Mouse (Mus musculus) ovary, postnatal 10 days (tissue): ENCODE results near the gene Crybb3.
A peak's percentile ranks its signal among the peaks of the same experiment; 100 is the strongest.

Experiments
- DNase-seq: peaks from one replicate; pipeline ENCODE4 v3.0.0; 2022; ENCODE audit warnings: low spot score

The Crybb3 gene

GRCm38 (mm10) chr5:113102455-113102854, 21.1 kb upstream of the Crybb3 start:
- no peak for DNase-seq

DNA sequence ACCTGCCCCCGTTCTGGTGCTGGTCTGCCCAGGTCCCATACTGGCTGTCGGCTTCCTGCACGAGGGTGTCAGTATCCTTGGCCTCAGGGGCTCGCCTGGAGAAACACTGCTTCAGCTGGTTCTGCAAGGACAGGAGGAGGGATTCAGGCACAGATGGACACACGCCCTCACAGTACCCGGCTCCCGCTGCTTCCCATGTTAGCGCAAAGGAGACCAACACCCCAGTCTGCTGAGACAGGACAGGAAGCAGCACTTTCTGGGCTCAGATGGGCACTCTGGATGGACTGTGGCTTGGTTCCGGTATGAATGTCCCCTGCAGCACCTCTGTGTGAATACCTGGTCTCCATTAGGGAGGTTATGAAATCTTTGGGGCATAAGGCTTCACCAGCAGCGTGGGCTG, 20.1 kb upstream of the Crybb3 start:
- no peak for DNase-seq

GRCm38 (mm10) chr5:113100422-113100821, 19.0 kb upstream of the Crybb3 start:
- no peak for DNase-seq

GRCm38 (mm10) chr5:113099546-113099945, 18.2 kb upstream of the Crybb3 start:
- DNase-seq = peak; percentile 93

- no peak for DNase-seq
Measured at GRCm38 (mm10) chr5:113097551-113097950, 16.2 kb upstream of the Crybb3 start.

DNA sequence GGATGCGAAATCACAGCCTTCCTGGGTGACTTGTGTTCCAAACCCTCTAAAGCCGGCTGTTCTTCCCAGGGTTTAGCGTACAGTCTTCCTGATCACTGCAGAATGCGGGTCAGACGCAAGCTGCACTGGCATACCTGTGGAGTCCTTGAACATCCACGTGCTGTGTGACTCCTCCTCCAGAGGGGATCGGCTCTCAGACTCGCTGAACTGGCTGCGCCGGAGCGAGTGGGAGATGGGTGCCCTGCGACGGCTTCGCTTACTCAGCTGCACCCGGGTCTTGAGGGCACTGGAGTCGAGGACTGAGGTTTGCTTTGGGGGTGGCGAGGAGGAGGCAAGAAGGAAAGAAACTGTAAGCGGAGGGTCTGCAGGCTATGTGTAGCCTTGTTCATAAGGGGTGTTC, 14.1 kb upstream of the Crybb3 start:
- no peak for DNase-seq

DNA sequence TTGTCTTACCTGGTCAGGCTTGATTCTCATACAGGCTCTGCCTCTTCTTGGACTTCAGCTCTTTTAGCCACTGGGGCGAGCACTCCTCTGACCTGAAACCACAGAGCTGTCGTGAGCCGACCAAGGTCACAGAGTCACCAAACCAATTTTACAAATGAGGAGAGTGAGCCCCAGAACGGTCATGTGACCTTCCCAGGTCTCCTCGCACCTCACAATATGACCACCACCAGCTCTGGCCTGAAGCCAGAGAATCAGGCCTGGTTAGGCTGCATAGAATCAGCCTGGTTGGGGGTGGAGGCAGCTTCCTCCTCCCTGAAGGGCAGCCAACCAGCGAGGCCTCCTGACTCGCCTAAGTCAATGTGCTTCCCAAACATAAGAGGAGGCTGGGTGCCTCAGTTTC, 11.0 kb upstream of the Crybb3 start:
- DNase-seq = no peak

- DNase-seq = no peak
Measured at GRCm38 (mm10) chr5:113091162-113091561, 9.8 kb upstream of the Crybb3 start.

DNA sequence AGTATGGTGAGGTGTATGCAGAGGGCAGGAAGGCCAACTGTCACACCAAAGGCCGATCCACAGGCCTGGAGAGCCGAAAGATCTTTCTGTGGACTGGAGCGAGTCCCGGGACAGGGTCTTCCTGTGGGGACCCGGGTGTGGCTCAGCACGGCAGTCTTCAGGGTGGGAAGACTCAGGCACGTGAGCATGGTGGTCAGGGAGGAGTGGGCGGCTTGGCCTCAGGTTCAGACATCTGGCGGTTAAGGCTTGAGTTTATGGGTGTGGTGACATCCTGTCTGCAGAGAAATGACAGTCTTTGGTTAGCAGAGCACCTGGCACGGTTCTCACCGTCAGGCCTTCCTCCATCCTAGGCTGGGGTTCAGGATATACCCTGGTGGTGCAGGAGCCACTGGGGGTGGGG, 9.4 kb upstream of the Crybb3 start:
- DNase-seq = no peak

DNA sequence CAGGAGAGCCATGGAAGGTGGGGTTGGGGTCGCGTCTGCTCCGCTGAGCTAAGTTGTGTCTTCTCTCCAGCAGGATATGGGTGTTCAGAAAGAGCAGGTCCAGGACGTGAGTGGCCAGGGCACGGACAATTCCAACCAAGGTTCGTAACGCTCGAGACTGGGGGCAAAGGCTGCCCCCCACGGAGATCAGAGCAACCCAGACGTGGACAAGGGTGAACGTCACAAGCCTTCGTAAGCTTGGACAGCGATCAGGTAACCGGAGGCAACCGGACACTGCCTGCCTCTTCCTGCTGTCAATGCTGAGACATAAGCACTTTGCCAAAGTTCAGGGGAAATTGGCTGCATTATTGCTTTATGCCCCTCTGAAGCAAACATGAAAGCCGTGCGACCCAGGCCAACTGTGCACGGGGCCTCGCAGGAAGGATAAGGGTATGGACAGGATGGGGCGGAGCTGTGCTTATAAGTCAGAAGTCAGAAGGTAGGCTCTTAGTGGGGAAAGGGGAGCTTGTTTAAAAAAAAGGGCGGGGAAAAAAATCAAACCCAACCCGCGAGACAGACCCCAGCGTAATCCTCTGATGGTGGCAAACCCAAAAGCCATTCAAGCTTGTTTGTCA, 8.8 kb upstream of the Crybb3 start:
- no peak for DNase-seq

- DNase-seq = no peak
Measured at GRCm38 (mm10) chr5:113087465-113087864, 6.1 kb upstream of the Crybb3 start.

DNA sequence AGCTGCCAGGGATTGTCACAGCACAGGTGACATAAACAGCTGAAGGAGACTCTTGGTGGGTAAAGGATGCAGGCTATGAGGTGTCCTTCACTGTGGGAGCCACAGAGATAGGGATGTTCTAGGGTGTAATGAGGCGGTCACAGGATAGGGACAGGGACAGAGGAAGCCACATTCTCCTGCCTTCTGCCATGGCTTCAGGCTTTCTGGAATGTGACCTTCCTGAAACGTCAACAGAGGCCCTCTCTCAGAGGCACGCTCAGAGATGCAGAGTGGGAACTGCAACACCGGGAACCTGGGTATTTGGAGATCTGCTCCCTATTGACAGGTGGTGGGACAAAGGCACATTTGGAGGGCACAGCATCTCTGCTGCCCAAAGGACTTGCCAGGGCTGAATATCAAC, 5.6 kb upstream of the Crybb3 start:
- no peak for DNase-seq

- DNase-seq = no peak
Measured at GRCm38 (mm10) chr5:113086439-113086838, 5.1 kb upstream of the Crybb3 start.

- DNase-seq = no peak
Measured at GRCm38 (mm10) chr5:113085931-113086330, 4.5 kb upstream of the Crybb3 start.

GRCm38 (mm10) chr5:113084309-113084708, 2.9 kb upstream of the Crybb3 start:
- DNase-seq = no peak

GRCm38 (mm10) chr5:113082356-113083168, 1.2 kb upstream of the Crybb3 start:
- DNase-seq = no peak

DNA sequence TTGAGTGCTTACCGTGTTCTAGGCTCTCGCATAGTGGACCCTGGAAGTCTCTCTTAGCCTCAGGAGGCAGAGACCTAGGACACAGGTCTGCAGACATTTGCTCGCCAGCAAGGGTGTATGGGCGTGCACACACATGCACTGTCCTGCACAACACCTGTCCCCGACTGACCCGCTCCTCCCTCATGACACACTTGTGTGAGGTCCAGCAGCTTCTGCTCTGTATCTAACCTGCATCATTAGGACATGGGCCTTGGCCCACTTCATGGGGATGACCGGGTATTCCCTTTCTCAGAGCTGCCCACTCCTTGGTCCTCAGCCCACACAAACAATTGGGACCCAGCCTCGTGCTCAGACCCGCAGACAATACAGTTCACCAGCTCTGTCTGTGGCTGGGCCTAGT, 364 bp downstream of the Crybb3 start:
- no peak for DNase-seq

DNA sequence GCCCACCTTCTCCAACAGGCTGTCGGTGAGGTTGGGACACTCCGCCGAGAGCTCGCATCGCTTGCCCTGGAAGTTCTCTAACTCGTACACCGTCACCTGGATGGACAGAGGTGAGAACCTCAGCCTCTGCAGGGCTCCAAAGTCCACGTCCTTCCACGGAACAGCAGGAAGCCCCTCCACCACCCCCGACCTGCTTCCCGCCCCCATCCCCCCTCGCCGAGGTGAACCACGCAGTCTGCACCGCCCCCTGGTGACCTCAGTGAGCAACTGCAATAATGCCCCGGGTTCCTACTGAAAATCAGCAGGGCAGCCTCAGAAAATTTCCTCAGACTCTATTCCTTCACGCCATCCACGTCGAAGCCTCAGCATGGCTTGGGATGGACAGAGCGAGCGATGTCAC, 1.6 kb downstream of the Crybb3 start:
- DNase-seq = no peak

GRCm38 (mm10) chr5:113078686-113079085, 2.7 kb downstream of the Crybb3 start:
- DNase-seq = no peak

DNA sequence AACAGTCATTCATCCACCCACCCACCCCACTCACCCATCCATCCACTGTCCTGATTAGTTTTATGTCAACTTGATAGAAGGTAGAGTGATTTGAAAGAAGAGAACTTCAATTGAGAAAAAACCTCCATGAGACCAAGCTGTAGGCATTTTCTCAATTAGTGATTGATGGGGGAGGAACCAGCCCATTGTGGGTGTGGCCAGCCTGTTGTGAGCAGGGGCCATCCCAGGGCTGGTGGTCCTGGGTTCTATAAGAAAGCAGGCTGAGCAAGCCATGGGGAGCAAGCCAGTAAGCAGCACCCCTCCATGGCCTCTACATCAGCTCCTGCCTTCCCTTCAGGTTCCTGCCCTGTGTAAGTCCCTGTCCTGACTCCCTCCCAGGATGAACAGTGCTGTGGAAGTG, 11.4 kb downstream of the Crybb3 start, which contains the start of gene Crybb2:
TSS of gene Crybb2 (minus strand) at position 101 of the 400 bp plus-strand sequence.
- DNase-seq = no peak

DNA sequence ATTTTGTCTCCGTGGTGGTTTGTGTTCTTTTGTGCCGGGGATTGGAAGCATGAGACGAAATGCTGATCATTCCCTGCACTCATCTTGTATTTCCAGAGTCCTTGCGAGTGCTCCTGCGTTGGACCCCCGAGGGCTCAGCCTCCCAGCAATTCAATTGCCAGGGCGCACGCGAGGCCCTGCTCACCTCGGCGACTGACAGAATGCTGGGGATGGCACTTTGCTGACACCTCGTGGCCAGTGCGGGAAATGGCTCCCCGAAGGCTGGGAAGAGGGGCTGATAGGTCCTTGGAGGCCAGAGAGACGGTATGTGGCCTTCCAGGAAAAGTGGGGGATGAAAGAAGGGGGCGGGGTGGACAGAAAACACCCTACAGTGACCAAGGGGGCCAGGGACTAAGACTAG, 27.1 kb downstream of the Crybb3 start:
- peak; percentile 73 for DNase-seq

- DNase-seq = no peak
Measured at GRCm38 (mm10) chr5:113050581-113051185, 30.7 kb downstream of the Crybb3 start.

GRCm38 (mm10) chr5:113049876-113050275, 31.5 kb downstream of the Crybb3 start:
- DNase-seq = no peak
